Mouse (Mus musculus): ENCODE measurements around the gene Dtnbp1. TPM values are rescaled to one million over a fixed set of nuclear protein-coding genes. Genes with fewer than 3 reads are reported as not detected.

The Dtnbp1 gene
- total and polyA plus RNA-seq, 3 experiments: 24.2 to 59.5 TPM; not detected in 1

- H3K9me3 ChIP-seq (replicated peaks; ENCODE audit: insufficient read depth, low read length): no peaks in the 10 kb centered on the region
- H3K9ac ChIP-seq (ENCODE audit: control insufficient read depth, low read depth, low read length, poor library complexity, severe bottlenecking): no peak overlapping the region
- DNase-seq (ENCODE audit: low read depth, low spot score): no peak
- peaks cover 0 to 4% of the 10 kb centered on the region in 2 experiments; a peak in 1 of 4 replicates for H3K36me3 ChIP-seq (ENCODE audit: control insufficient read depth in 1 of 2, insufficient read depth in 2 of 2, low read length in 2 of 2)
- TF ChIP-seq CHD2 (IDR thresholded peaks at IDR 0.05; ENCODE audit: low read length) (no peak), RCOR1 (IDR thresholded peaks at IDR 0.05; ENCODE audit: low read depth, low read length) (no peak), MXI1 (IDR thresholded peaks at IDR 0.05; ENCODE audit: low read depth, low read length) (no peak), MYB (IDR thresholded peaks at IDR 0.05; ENCODE audit: low read depth, low read length) (no peak)
- peaks cover 2% of the 10 kb centered on the region in 2 experiments; a peak in 1 of 4 replicates for H3K4me1 ChIP-seq (ENCODE audit: control insufficient read depth in 1 of 2, insufficient read depth in 2 of 2, low read length in 2 of 2)
- no peak overlapping the region for H3K4me3 ChIP-seq (ENCODE audit: control insufficient read depth in 1 of 2, insufficient read depth in 1 of 2, low read depth in 2 of 2, low read length in 2 of 2)
- H3K27ac ChIP-seq (ENCODE audit: control insufficient read depth, low read depth, low read length): no peak overlapping the region
- no peaks in the 10 kb centered on the region for H3K27me3 ChIP-seq (ENCODE audit: control insufficient read depth in 1 of 2, insufficient read depth in 2 of 2, low read length in 2 of 2)
- no peaks in the 10 kb centered on the region for H3K79me2 ChIP-seq (ENCODE audit: control insufficient read depth, insufficient read depth, low read length, poor library complexity)
Measured at GRCm38 (mm10) chr13:44906141-44906540, 95.8 kb downstream of the Dtnbp1 start.

GRCm38 (mm10) chr13:44904271-44904670, 97.7 kb downstream of the Dtnbp1 start:
- no peak overlapping the region for H3K27ac ChIP-seq (ENCODE audit: control insufficient read depth, low read depth, low read length)
- H3K79me2 ChIP-seq (ENCODE audit: control insufficient read depth, insufficient read depth, low read length, poor library complexity): no peaks in the 10 kb centered on the region
- no peaks in the 10 kb centered on the region for H3K4me1 ChIP-seq (ENCODE audit: control insufficient read depth in 1 of 2, insufficient read depth in 2 of 2, low read length in 2 of 2)
- H3K27me3 ChIP-seq (ENCODE audit: control insufficient read depth in 1 of 2, insufficient read depth in 2 of 2, low read length in 2 of 2): no peaks in the 10 kb centered on the region
- H3K9ac ChIP-seq (ENCODE audit: control insufficient read depth, low read depth, low read length, poor library complexity, severe bottlenecking): no peak overlapping the region
- H3K36me3 ChIP-seq (ENCODE audit: control insufficient read depth in 1 of 2, insufficient read depth in 2 of 2, low read length in 2 of 2): no peaks in the 10 kb centered on the region
- no peak for TF ChIP-seq ELF1 (IDR thresholded peaks at IDR 0.05; ENCODE audit: low read depth, low read length)
- no peak for TF ChIP-seq POLR2AphosphoS5 (IDR thresholded peaks at IDR 0.05; ENCODE audit: borderline replicate concordance, low read depth, low read length)
- TF ChIP-seq USF1 (IDR thresholded peaks at IDR 0.05; ENCODE audit: low read depth, low read length): no peak
- TF ChIP-seq MAZ (IDR thresholded peaks at IDR 0.05; ENCODE audit: low read depth, low read length): no peak
- TF ChIP-seq ETS1 (IDR thresholded peaks at IDR 0.05; ENCODE audit: low read depth, low read length): no peak
- no peak for TF ChIP-seq TCF12 (IDR thresholded peaks at IDR 0.05; ENCODE audit: low read depth, low read length)
- TF ChIP-seq ZC3H11A (IDR thresholded peaks at IDR 0.05; ENCODE audit: low read depth, low read length): no peak
- TF ChIP-seq NRF1 (IDR thresholded peaks at IDR 0.05; ENCODE audit: insufficient read depth, low read depth, low read length, poor library complexity, severe bottlenecking): no peak
- no peak for TF ChIP-seq TAL1 (IDR thresholded peaks at IDR 0.05; ENCODE audit: low read length)
- no peak for TF ChIP-seq USF2 (IDR thresholded peaks at IDR 0.05; ENCODE audit: borderline replicate concordance in 1 of 2, insufficient read depth in 1 of 2, low read depth in 1 of 2, low read length in 2 of 2)
- no peak for DNase-seq (ENCODE audit: low read depth, low spot score)
- no peak overlapping the region for H3K4me3 ChIP-seq (ENCODE audit: control insufficient read depth in 1 of 2, insufficient read depth in 1 of 2, low read depth in 2 of 2, low read length in 2 of 2)
- H3K9me3 ChIP-seq (replicated peaks; ENCODE audit: insufficient read depth, low read length): no peaks in the 10 kb centered on the region

- no peaks in the 10 kb centered on the region for H3K79me2 ChIP-seq (ENCODE audit: control insufficient read depth, insufficient read depth, low read length, poor library complexity)
- no peak overlapping the region for H3K9ac ChIP-seq (ENCODE audit: control insufficient read depth, low read depth, low read length, poor library complexity, severe bottlenecking)
- no peak for DNase-seq (ENCODE audit: low read depth, low spot score)
- H3K36me3 ChIP-seq (ENCODE audit: control insufficient read depth in 1 of 2, insufficient read depth in 2 of 2, low read length in 2 of 2): no peaks in the 10 kb centered on the region
- no peaks in the 10 kb centered on the region for H3K9me3 ChIP-seq (replicated peaks; ENCODE audit: insufficient read depth, low read length)
- H3K4me3 ChIP-seq (ENCODE audit: control insufficient read depth in 1 of 2, insufficient read depth in 1 of 2, low read depth in 2 of 2, low read length in 2 of 2): no peak overlapping the region
- no peaks in the 10 kb centered on the region for H3K27me3 ChIP-seq (ENCODE audit: control insufficient read depth in 1 of 2, insufficient read depth in 2 of 2, low read length in 2 of 2)
- TF ChIP-seq CHD1 (IDR thresholded peaks at IDR 0.05; ENCODE audit: low read depth, low read length) (no peak), NRF1 (IDR thresholded peaks at IDR 0.05; ENCODE audit: insufficient read depth, low read depth, low read length, poor library complexity, severe bottlenecking) (no peak), MAZ (IDR thresholded peaks at IDR 0.05; ENCODE audit: low read depth, low read length) (no peak), JUND (IDR thresholded peaks at IDR 0.05; ENCODE audit: low read depth, low read length) (no peak), RCOR1 (IDR thresholded peaks at IDR 0.05; ENCODE audit: low read depth, low read length) (no peak), POLR2AphosphoS5 (IDR thresholded peaks at IDR 0.05; ENCODE audit: borderline replicate concordance, low read depth, low read length) (no peak), ZNF384 (IDR thresholded peaks at IDR 0.05; ENCODE audit: low read depth, low read length) (no peak), EP300 (IDR thresholded peaks at IDR 0.05; ENCODE audit: low read depth in 1 of 2, low read length in 2 of 2) (no peak), SIN3A (IDR thresholded peaks at IDR 0.05; ENCODE audit: low read length) (no peak)
- H3K27ac ChIP-seq (ENCODE audit: control insufficient read depth, low read depth, low read length): no peak overlapping the region
- H3K4me1 ChIP-seq (ENCODE audit: control insufficient read depth in 1 of 2, insufficient read depth in 2 of 2, low read length in 2 of 2): no peaks in the 10 kb centered on the region
Measured at GRCm38 (mm10) chr13:44903416-44903815, 98.5 kb downstream of the Dtnbp1 start.
